Mouse (Mus musculus) intestine, postnatal 0 days (tissue): ENCODE measurements around the gene Oard1. TPM values are rescaled to one million over a fixed set of nuclear protein-coding genes. Genes with fewer than 3 reads are reported as not detected.

ENCODE experiments used
- ATAC-seq: fragments of 200-750 bp; cut with Nextera tagmentation; 2 replicates; pipeline ENCODE4 v1.8.0; 2017; ENCODE audit warnings: mild to moderate bottlenecking, moderate TSS enrichment, moderate library complexity
- H3K27ac ChIP-seq: fragments of 300-500 bp; sonication (generic); 2 replicates; pipeline ENCODE4 v1.5.1; 2014; ENCODE audit warnings: mild to moderate bottlenecking, low read depth, low read length, moderate library complexity
- H3K27me3 ChIP-seq: fragments of 300-500 bp; sonication (generic); replicated peaks from 2 replicates; pipeline ENCODE4 v1.6.1; 2014; ENCODE audit warnings: low read length, mixed read lengths; ENCODE audit not compliant: control insufficient read depth, insufficient read depth
- H3K36me3 ChIP-seq: fragments of 300-500 bp; sonication (generic); 2 replicates; pipeline ENCODE4 v1.6.1; 2014; ENCODE audit warnings: mild to moderate bottlenecking, moderate library complexity; ENCODE audit not compliant: control insufficient read depth, insufficient read depth
- H3K4me1 ChIP-seq: fragments of 300-500 bp; sonication (generic); replicated peaks from 2 replicates; pipeline ENCODE4 v1.6.1; 2014; ENCODE audit warnings: antibody characterized with exemption, low read length, mixed read lengths; ENCODE audit not compliant: control insufficient read depth, insufficient read depth
- H3K4me2 ChIP-seq: fragments of 300-500 bp; sonication (generic); replicated peaks from 2 replicates; pipeline ENCODE4 v1.6.1; 2014; ENCODE audit warnings: low read depth, mild to moderate bottlenecking, moderate library complexity
- H3K4me3 ChIP-seq: fragments of 300-500 bp; sonication (generic); 2 replicates; pipeline ENCODE4 v1.5.1; 2014; ENCODE audit warnings: low read depth, low read length
- H3K9ac ChIP-seq: fragments of 300-500 bp; sonication (generic); 2 replicates; pipeline ENCODE4 v1.6.1; 2014; ENCODE audit warnings: mild to moderate bottlenecking, low read depth, low read length
- H3K9me3 ChIP-seq: fragments of 300-500 bp; sonication (generic); 2 replicates; pipeline ENCODE4 v1.6.1; 2016; ENCODE audit warnings: mixed run types; ENCODE audit not compliant: control insufficient read depth
- CTCF ChIP-seq: sonication (generic); IDR thresholded peaks from 2 replicates; pipeline ENCODE4 v1.5.1; 2016; ENCODE audit warnings: low read depth, mild to moderate bottlenecking, control low read depth, antibody characterized with exemption, moderate library complexity
- WGBS: fragments of 180-500 bp; shearing (Covaris S2); extraction: QIAGEN DNeasy Blood & Tissue Kit; methylation state at CpG from one replicate; pipeline ENCODE4 v1.1.7; 2014; 5-methylcytosine and 5-hydroxymethylcytosine counted together
- polyA plus RNA-seq: library from polyadenylated mRNA; unstranded; fragments of >200 nt; fragmentation: Nextera tagmentation; extraction: Ambion mirVana; gene quantifications from 2 replicates; pipeline ENCODE4 v1.2.1, GENCODE M21; 2015

Oard1 gene
- polyA plus RNA-seq, 1 experiment from 2014 or later: 52.1 TPM

GRCm38 (mm10) chr17:48462096-48462495, 52.3 kb downstream of the Oard1 start:
- H3K9ac ChIP-seq: no peak overlapping the region
- H3K9me3 ChIP-seq: no peaks in the 10 kb centered on the region
- H3K4me3 ChIP-seq: no peak overlapping the region
- no peaks in the 10 kb centered on the region for H3K27me3 ChIP-seq
- peaks cover 51% of the 10 kb centered on the region for H3K36me3 ChIP-seq
- no peaks in the 10 kb centered on the region for H3K4me1 ChIP-seq
- H3K27ac ChIP-seq: no peak overlapping the region
- WGBS: 94% methylated on average over 13 of the region's 13 CpGs
- H3K4me2 ChIP-seq: no peak overlapping the region
- ATAC-seq: no peak
- no peak for TF ChIP-seq CTCF

DNA sequence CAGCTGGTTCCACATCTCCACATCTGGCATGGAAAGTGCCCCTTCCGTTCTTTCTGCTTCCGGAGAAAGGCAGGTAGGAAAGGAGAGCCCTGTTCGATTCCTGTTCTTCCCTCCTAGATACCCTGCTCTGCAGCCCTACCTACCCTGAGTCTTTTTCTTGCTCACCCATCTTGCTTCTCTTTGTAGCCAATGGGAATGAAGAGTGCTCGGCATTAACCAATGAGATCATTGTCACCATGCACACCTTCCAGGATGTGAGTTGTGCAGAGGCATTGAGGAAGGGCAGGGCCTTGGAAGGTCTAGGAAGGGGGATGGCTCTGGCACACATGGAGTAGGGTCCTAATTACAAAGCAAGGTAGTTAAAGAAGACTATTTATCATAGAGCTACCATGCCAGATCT, 53.6 kb downstream of the Oard1 start:
- Histone ChIP-seq H3K4me2 (no peak overlapping the region), H3K4me1 (no peaks in the 10 kb centered on the region), H3K9me3 (no peaks in the 10 kb centered on the region), H3K4me3 (no peak overlapping the region), H3K36me3 (peaks cover 59% of the 10 kb centered on the region), H3K27ac (no peak overlapping the region), H3K27me3 (no peaks in the 10 kb centered on the region), H3K9ac (no peak overlapping the region)
- 89% methylated on average over 4 of the region's 4 CpGs for WGBS
- no peak for TF ChIP-seq CTCF
- no peak for ATAC-seq

Other genes with a start within 250 kb of the Oard1 start
- gene A530064D06Rik, start 242.7 kb upstream of the Oard1 start, polyA plus RNA-seq: not detected in 2 replicates
- gene Trem1, start 177.2 kb upstream of the Oard1 start, polyA plus RNA-seq: 0.21 and 0.23 TPM in 2 replicates
- gene Trem3, start 162.2 kb upstream of the Oard1 start, polyA plus RNA-seq: not detected in 2 replicates
- gene Treml4, start 145.7 kb upstream of the Oard1 start, polyA plus RNA-seq: 1.4 and 2.2 TPM in 2 replicates
- gene Treml2, start 110.5 kb upstream of the Oard1 start, polyA plus RNA-seq: 0.24 TPM in 1 of 2 replicates, not detected in the other
- gene B430306N03Rik, start 93.9 kb upstream of the Oard1 start, polyA plus RNA-seq: 0.05 and 0.22 TPM in 2 replicates
- 3.2 and 3.4 TPM in 2 replicates for gene Trem2, start 63.6 kb upstream of the Oard1 start, polyA plus RNA-seq
- 0.12 and 0.23 TPM in 2 replicates for gene Treml1, start 50.1 kb upstream of the Oard1 start, polyA plus RNA-seq
- gene Nfya, start 108 bp upstream of the Oard1 start, polyA plus RNA-seq: 3.8 and 4.2 TPM in 2 replicates
- 2.6 TPM in 2 replicates for gene Apobec2, start 22.9 kb downstream of the Oard1 start, polyA plus RNA-seq
- 0.48 and 1.3 TPM in 2 replicates for gene Tspo2, start 41.5 kb downstream of the Oard1 start, polyA plus RNA-seq
- gene Unc5cl, start 44.9 kb downstream of the Oard1 start, polyA plus RNA-seq: 26.7 and 28.4 TPM in 2 replicates